8 mouse cellular contexts compared by ENCODE assay signal in genomic region chr16:62786621-62787331, GRCm38 (mm10). TPM values are rescaled to one million over a fixed set of nuclear protein-coding genes. Genes with fewer than 3 reads are reported as not detected.
DNase-seq lines count a peak whose midpoint lies in the region; ATAC-seq lines count a peak whose summit lies in the region.

TSS of gene Nsun3 (minus strand) at chr16:62786818.

- peak; percentile 98 for ATAC-seq in CD4-positive, CD25-positive, alpha-beta regulatory T cell, adult 4 months
- ATAC-seq in heart, embryonic 14.5 days (ENCODE audit: insufficient number of reproducible peaks, insufficient read depth, low FRiP score, low read depth) = peak; percentile 97
- peak; percentile 94 for ATAC-seq in liver, embryonic 13.5 days (ENCODE audit: low read depth)
- peak; percentile 96 for ATAC-seq in stomach, embryonic 16.5 days (ENCODE audit: insufficient read depth, low FRiP score)

- peaks cover 7% of the 10 kb centered on the region; the same call in 1 of the 2 replicates for H3K36me3 ChIP-seq in heart, embryonic 14.5 days (ENCODE audit: control insufficient read depth, insufficient read depth, low read length)
- H3K36me3 ChIP-seq in liver, embryonic 13.5 days = peaks cover 11% of the 10 kb centered on the region; the same call in 1 of the 2 replicates
- no peaks in the 10 kb centered on the region for H3K36me3 ChIP-seq in stomach, embryonic 16.5 days (ENCODE audit: control insufficient read depth, insufficient read depth, low read length)

- H3K9ac ChIP-seq in heart, embryonic 14.5 days (ENCODE audit: low read length) = peak within 1 kb of the TSS; percentile 93
- peak within 1 kb of the TSS; percentile 89 for H3K9ac ChIP-seq in liver, embryonic 13.5 days
- peak within 1 kb of the TSS; percentile 90 for H3K9ac ChIP-seq in stomach, embryonic 16.5 days (ENCODE audit: low read length)

- H3K4me2 ChIP-seq in heart, embryonic 14.5 days (ENCODE audit: low read length) = peak within 1 kb of the TSS; percentile 89
- H3K4me2 ChIP-seq in liver, embryonic 13.5 days = peak within 1 kb of the TSS; percentile 77
- peak within 1 kb of the TSS; percentile 72 for H3K4me2 ChIP-seq in stomach, embryonic 16.5 days (ENCODE audit: low read depth, low read length)

- peak within 1 kb of the TSS; percentile 92 to 96 for H3K27ac ChIP-seq in heart, embryonic 14.5 days (replicated peaks in 1 of 2; ENCODE audit: control insufficient read depth in 1 of 2, insufficient read depth in 1 of 2, low read depth in 2 of 2, low read length in 2 of 2)
- peak within 1 kb of the TSS; percentile 85 for H3K27ac ChIP-seq in liver, embryonic 13.5 days
- peak within 1 kb of the TSS; percentile 96 for H3K27ac ChIP-seq in stomach, embryonic 16.5 days (ENCODE audit: low read length)

- H3K4me1 ChIP-seq in heart, embryonic 14.5 days (ENCODE audit: control insufficient read depth in 2 of 2, insufficient read depth in 2 of 2, low read length in 2 of 2) = peaks cover 5 to 9% of the 10 kb centered on the region in 2 experiments
- peaks cover 21% of the 10 kb centered on the region for H3K4me1 ChIP-seq in liver, embryonic 13.5 days (replicated peaks)
- peaks cover 9% of the 10 kb centered on the region for H3K4me1 ChIP-seq in stomach, embryonic 16.5 days (ENCODE audit: control insufficient read depth, insufficient read depth, low read length)

- H3K9me3 ChIP-seq in heart, embryonic 14.5 days (ENCODE audit: control insufficient read depth, low read length) = no peaks in the 10 kb centered on the region
- H3K9me3 ChIP-seq in liver, embryonic 13.5 days (replicated peaks) = no peaks in the 10 kb centered on the region
- H3K9me3 ChIP-seq in stomach, embryonic 16.5 days (replicated peaks; ENCODE audit: control insufficient read depth, low read length) = no peaks in the 10 kb centered on the region

- no peaks in the 10 kb centered on the region for H3K27me3 ChIP-seq in heart, embryonic 14.5 days (ENCODE audit: control insufficient read depth, insufficient read depth, low read length)
- no peaks in the 10 kb centered on the region for H3K27me3 ChIP-seq in liver, embryonic 13.5 days
- no peaks in the 10 kb centered on the region for H3K27me3 ChIP-seq in stomach, embryonic 16.5 days (ENCODE audit: control insufficient read depth, insufficient read depth, low read length)

- DNase-seq in c-Kit-negative CD71-positive TER-119-positive erythroid progenitor cells, embryonic 14.5 days (ENCODE audit: low read depth, low spot score) = peak; percentile 89
- DNase-seq in fibroblast of lung, adult 2 months (ENCODE audit: low read depth) = peak; percentile 92
- DNase-seq in kidney, postnatal 14 days = peak; percentile 96
- DNase-seq in liver, embryonic 13.5 days = peak; percentile 92
- DNase-seq in neural tube, embryonic 10.5 days (ENCODE audit: extremely low spot score, low spot score) = peak; percentile 94

- WGBS in heart, embryonic 14.5 days = 3% methylated on average over 41 of the region's 41 CpGs
- under 1% methylated on average over 41 of the region's 41 CpGs for WGBS in liver, embryonic 13.5 days (ENCODE audit: insufficient replicate concordance)
- WGBS in stomach, embryonic 16.5 days = 1% methylated on average over 41 of the region's 41 CpGs

- peak within 1 kb of the TSS; percentile 64 to 94 for H3K4me3 ChIP-seq in heart, embryonic 14.5 days (ENCODE audit: control insufficient read depth in 1 of 2, insufficient read depth in 1 of 2, low read depth in 1 of 2, low read length in 2 of 2)
- H3K4me3 ChIP-seq in liver, embryonic 13.5 days (replicated peaks) = peak within 1 kb of the TSS; percentile 85
- H3K4me3 ChIP-seq in stomach, embryonic 16.5 days (replicated peaks; ENCODE audit: low read length) = peak within 1 kb of the TSS; percentile 83

RNA-seq across cellular contexts. Expression of gene Nsun3, which starts in this region (rescaled TPM):
- 10 to 100 TPM; 19.2 to 31.6 TPM for polyA plus RNA-seq in CD4-positive, CD25-positive, alpha-beta regulatory T cell, adult 4 months (2017; shearing (Covaris generic))
- polyA plus RNA-seq in heart, embryonic 14.5 days (2014; fragmentation: Nextera tagmentation; extraction: Ambion mirVana) = 5.4 and 8.1 TPM in 2 replicates
- polyA plus RNA-seq in liver, embryonic 13.5 days (2015; fragmentation: Nextera tagmentation; extraction: Ambion mirVana) = 5.3 and 6.9 TPM in 2 replicates
- 8.6 and 9.4 TPM in 2 replicates for polyA plus RNA-seq in stomach, embryonic 16.5 days (2015; fragmentation: Nextera tagmentation; extraction: Ambion mirVana)

Comparison
In these comparisons a context has a peak if more than half of its experiments do, and no peak if none do; other contexts are left out.
1. Peak in every context shown above with its lines: DNase-seq, ATAC-seq, H3K4me3 ChIP-seq and H3K27ac ChIP-seq.